Mouse (Mus musculus) layer of hippocampus, adult 2 months (tissue): ENCODE measurements around the gene Nsd2. TPM values are rescaled to one million over a fixed set of nuclear protein-coding genes. Genes with fewer than 3 reads are reported as not detected.

ENCODE experiments used
- DNase-seq, 2 experiments: peaks; one replicate each; pipeline ENCODE4 v3.0.0; 2022; ENCODE audit warnings: low spot score in 2 of 2
- H3K27ac ChIP-seq: fragments of 200-600 bp; 2 replicates; pipeline ENCODE4 v1.8.1; 2022
- H3K4me3 ChIP-seq: fragments of 200-600 bp; 2 replicates; pipeline ENCODE4 v1.8.1; 2022; ENCODE audit warnings: mild to moderate bottlenecking
- CTCF ChIP-seq: fragments of 200-600 bp; conservative IDR thresholded peaks from 2 replicates; pipeline ENCODE4 v1.8.1; 2022; ENCODE audit warnings: antibody characterized with exemption, mild to moderate bottlenecking, moderate library complexity
- total RNA-seq, 2 experiments: library from RNA; stranded (reverse); gene quantifications; 2 replicates each; pipeline ENCODE4 v1.2.3; 2021

The Nsd2 gene
- total RNA-seq, 2 experiments from 2014 or later, result 123 to 133 TPM

- TF ChIP-seq CTCF, result no peak
- H3K4me3 ChIP-seq, result peak overlapping the region; percentile 93
- H3K27ac ChIP-seq, result peak overlapping the region; percentile 95
- DNase-seq, result peak in 1 of 2 experiments; percentile 16
Observed at GRCm38 (mm10) chr5:33820733-33821621, 452 bp downstream of the Nsd2 start.

GRCm38 (mm10) chr5:33821901-33822427, 1.4 kb downstream of the Nsd2 start:
- H3K4me3 ChIP-seq, result peak overlapping the region; percentile 93
- TF ChIP-seq CTCF, result no peak
- DNase-seq, result no peak
- no peak overlapping the region for H3K27ac ChIP-seq

GRCm38 (mm10) chr5:33822456-33822855, 1.9 kb downstream of the Nsd2 start:
- Histone ChIP-seq H3K27ac (no peak overlapping the region), H3K4me3 (no peak overlapping the region)
- no peak for DNase-seq
- no peak for TF ChIP-seq CTCF

- H3K4me3 ChIP-seq, result no peak overlapping the region
- no peak overlapping the region for H3K27ac ChIP-seq
- DNase-seq, result no peak
- no peak for TF ChIP-seq CTCF
Observed at GRCm38 (mm10) chr5:33826001-33826400, 5.5 kb downstream of the Nsd2 start.

- no peak for TF ChIP-seq CTCF
- no peak for DNase-seq
Observed at GRCm38 (mm10) chr5:33828107-33828506, 7.6 kb downstream of the Nsd2 start.

GRCm38 (mm10) chr5:33829958-33830357, 9.4 kb downstream of the Nsd2 start:
- no peak for TF ChIP-seq CTCF
- DNase-seq, result no peak
- Histone ChIP-seq H3K27ac (no peak overlapping the region), H3K4me3 (no peak overlapping the region)

More at GRCm38 (mm10) chr5:33828107-33828506, 7.6 kb downstream of the Nsd2 start:
- no peak overlapping the region for H3K4me3 ChIP-seq
- no peak overlapping the region for H3K27ac ChIP-seq

GRCm38 (mm10) chr5:33830832-33831231, 10.3 kb downstream of the Nsd2 start:
- TF ChIP-seq CTCF, result peak; percentile 70
- no peak for DNase-seq
- Histone ChIP-seq H3K27ac (no peak overlapping the region), H3K4me3 (no peak overlapping the region)

GRCm38 (mm10) chr5:33841331-33841730, 20.8 kb downstream of the Nsd2 start:
- no peak overlapping the region for H3K4me3 ChIP-seq
- no peak overlapping the region for H3K27ac ChIP-seq
- DNase-seq, result no peak
- TF ChIP-seq CTCF, result no peak

GRCm38 (mm10) chr5:33842549-33842948, 22.0 kb downstream of the Nsd2 start:
- Histone ChIP-seq H3K4me3 (no peak overlapping the region), H3K27ac (no peak overlapping the region)
- TF ChIP-seq CTCF, result no peak
- DNase-seq, result no peak

- DNase-seq, result no peak
- no peak overlapping the region for H3K4me3 ChIP-seq
- no peak for TF ChIP-seq CTCF
- H3K27ac ChIP-seq, result no peak overlapping the region
Observed at GRCm38 (mm10) chr5:33851466-33851865, 30.9 kb downstream of the Nsd2 start.

- no peak overlapping the region for H3K4me3 ChIP-seq
- no peak for DNase-seq
- H3K27ac ChIP-seq, result no peak overlapping the region
- TF ChIP-seq CTCF, result peak; percentile 64
Observed at GRCm38 (mm10) chr5:33853086-33853485, 32.6 kb downstream of the Nsd2 start.

GRCm38 (mm10) chr5:33854019-33854418, 33.5 kb downstream of the Nsd2 start:
- no peak overlapping the region for H3K27ac ChIP-seq
- no peak for DNase-seq
- TF ChIP-seq CTCF, result peak; percentile 52
- no peak overlapping the region for H3K4me3 ChIP-seq

GRCm38 (mm10) chr5:33857693-33858092, 37.2 kb downstream of the Nsd2 start:
- Histone ChIP-seq H3K27ac (no peak overlapping the region), H3K4me3 (no peak overlapping the region)
- DNase-seq, result no peak
- TF ChIP-seq CTCF, result no peak

- no peak overlapping the region for H3K27ac ChIP-seq
- DNase-seq, result no peak
- no peak overlapping the region for H3K4me3 ChIP-seq
- TF ChIP-seq CTCF, result no peak
Observed at GRCm38 (mm10) chr5:33875472-33875871, 54.9 kb downstream of the Nsd2 start.
